25 mouse cellular contexts compared by ENCODE assay signal in genomic region chr6:117140907-117141306, GRCm38 (mm10).
"Had no signal": no experiment of that assay in that cellular context is flagged by ENCODE, and none has a peak within 500 bp of the region (broad histone marks: within the 10 kb centered on the region; RNA-seq: fewer than 3 reads in every experiment).

No protein-coding gene starts in this region.

- ATAC-seq: hindbrain, postnatal 0 days; intestine, embryonic 16.5 days; liver, embryonic 12.5 days had no signal

- H3K36me3 ChIP-seq: heart, embryonic 13.5 days; heart, embryonic 15.5 days; hindbrain, embryonic 13.5 days; hindbrain, embryonic 15.5 days; kidney, embryonic 15.5 days; liver, embryonic 12.5 days had no signal

- H3K4me2 ChIP-seq: heart, embryonic 11.5 days; heart, embryonic 13.5 days; heart, embryonic 15.5 days; hindbrain, embryonic 13.5 days; hindbrain, embryonic 15.5 days; kidney, embryonic 15.5 days; liver, embryonic 12.5 days had no signal

- H3K4me3 ChIP-seq: gastrocnemius, adult 2 months; heart, adult 2 months; heart, embryonic 13.5 days; heart, embryonic 15.5 days; hindbrain, embryonic 13.5 days; hindbrain, embryonic 15.5 days; kidney, embryonic 15.5 days; liver, embryonic 12.5 days had no signal

- DNase-seq: gastrocnemius, adult 2 months; gastrocnemius, postnatal 10 days; gastrocnemius, postnatal 25 days; heart, adult 11 months; heart, adult 2 months; heart, postnatal 14 days; heart, postnatal 36 days; kidney, adult 11 months; kidney, adult 2 months; kidney, adult 9 months; kidney, postnatal 14 days; kidney, postnatal 36 days; layer of hippocampus, adult 9-11 months; layer of hippocampus, postnatal 36 days had no signal

- H3K27me3 ChIP-seq: heart, embryonic 13.5 days; heart, embryonic 15.5 days; hindbrain, embryonic 13.5 days; hindbrain, embryonic 15.5 days; kidney, embryonic 15.5 days; liver, embryonic 12.5 days had no signal

- H3K27ac ChIP-seq: gastrocnemius, adult 2 months; heart, adult 2 months; heart, embryonic 13.5 days; heart, embryonic 15.5 days; hindbrain, embryonic 13.5 days; hindbrain, embryonic 15.5 days; hindbrain, postnatal 0 days; kidney, embryonic 15.5 days; kidney, postnatal 0 days; liver, embryonic 12.5 days; liver, embryonic 14.5 days had no signal

- H3K9ac ChIP-seq: heart, embryonic 13.5 days; heart, embryonic 15.5 days; hindbrain, embryonic 13.5 days; hindbrain, embryonic 15.5 days; kidney, embryonic 15.5 days; liver, embryonic 12.5 days; liver, embryonic 14.5 days had no signal

- H3K9me3 ChIP-seq: heart, embryonic 13.5 days; heart, embryonic 15.5 days; hindbrain, embryonic 13.5 days; hindbrain, embryonic 15.5 days; kidney, embryonic 15.5 days; liver, embryonic 12.5 days had no signal

- H3K4me1 ChIP-seq: heart, embryonic 13.5 days; heart, embryonic 15.5 days; hindbrain, embryonic 13.5 days; hindbrain, embryonic 15.5 days; kidney, embryonic 15.5 days; liver, embryonic 12.5 days had no signal
